Mouse (Mus musculus) liver, postnatal 0 days (tissue): ENCODE data around the gene Rtbdn. TPM values are rescaled to one million over a fixed set of nuclear protein-coding genes. Genes with fewer than 3 reads are reported as not detected.

Experiments
- ATAC-seq: fragments of 200-750 bp; cut with Nextera tagmentation; 2 replicates; pipeline ENCODE4 v1.8.0; 2017; ENCODE audit warnings: mild to moderate bottlenecking, moderate library complexity
- DNase-seq: peaks from one replicate; pipeline ENCODE4 v3.0.0-alpha.2; 2016
- H3K27ac ChIP-seq: fragments of 300-500 bp; sonication (generic); 2 replicates; pipeline ENCODE4 v1.5.1; 2014; ENCODE audit warnings: antibody characterized with exemption, moderate library complexity, mild to moderate bottlenecking, low read depth
- H3K27me3 ChIP-seq: fragments of 300-500 bp; sonication (generic); 2 replicates; pipeline ENCODE4 v1.6.1; 2014; ENCODE audit warnings: low read length, control low read depth, mixed read lengths; ENCODE audit not compliant: insufficient read depth
- H3K36me3 ChIP-seq: fragments of 300-500 bp; sonication (generic); replicated peaks from 2 replicates; pipeline ENCODE4 v1.6.1; 2014; ENCODE audit warnings: mild to moderate bottlenecking, control low read depth, low read length, moderate library complexity, mixed read lengths; ENCODE audit not compliant: insufficient read depth
- H3K4me1 ChIP-seq: fragments of 300-500 bp; sonication (generic); 2 replicates; pipeline ENCODE4 v1.6.1; 2014; ENCODE audit warnings: antibody characterized with exemption, mild to moderate bottlenecking, control low read depth; ENCODE audit not compliant: insufficient read depth
- H3K4me2 ChIP-seq: fragments of 300-500 bp; sonication (generic); 2 replicates; pipeline ENCODE4 v1.6.1; 2014; ENCODE audit warnings: low read depth, mild to moderate bottlenecking, low read length, moderate library complexity, mixed read lengths
- H3K4me3 ChIP-seq: fragments of 300-500 bp; sonication (generic); 2 replicates; pipeline ENCODE4 v1.5.1; 2014; ENCODE audit warnings: low read depth, low read length
- H3K9ac ChIP-seq: fragments of 300-500 bp; sonication (generic); replicated peaks from 2 replicates; pipeline ENCODE4 v1.6.1; 2014; ENCODE audit warnings: mild to moderate bottlenecking, moderate library complexity
- H3K9me3 ChIP-seq: fragments of 300-500 bp; sonication (generic); 2 replicates; pipeline ENCODE4 v1.6.1; 2016; ENCODE audit warnings: mild to moderate bottlenecking, control low read depth, low read length, mixed read lengths
- CTCF ChIP-seq: sonication (generic); IDR thresholded peaks from 2 replicates; pipeline ENCODE4 v1.5.1; 2016; ENCODE audit warnings: antibody characterized with exemption, low read depth
- EP300 ChIP-seq: IDR thresholded peaks from 2 replicates; pipeline ENCODE4 v1.6.1; 2016; ENCODE audit warnings: antibody characterized with exemption, low read depth, mild to moderate bottlenecking
- WGBS: fragments of 180-500 bp; shearing (Covaris S2); extraction: QIAGEN DNeasy Blood & Tissue Kit; methylation state at CpG from one replicate; pipeline ENCODE4 v1.1.7; 2014; ENCODE audit not compliant: insufficient replicate concordance; 5-methylcytosine and 5-hydroxymethylcytosine counted together
- polyA plus RNA-seq: library from polyadenylated mRNA; unstranded; fragments of >200 nt; fragmentation: Nextera tagmentation; extraction: Ambion mirVana; gene quantifications from 2 replicates; pipeline ENCODE4 v1.2.1, GENCODE M21; 2015

Gene Rtbdn
- polyA plus RNA-seq, 1 experiment from 2014 or later: not detected

DNA sequence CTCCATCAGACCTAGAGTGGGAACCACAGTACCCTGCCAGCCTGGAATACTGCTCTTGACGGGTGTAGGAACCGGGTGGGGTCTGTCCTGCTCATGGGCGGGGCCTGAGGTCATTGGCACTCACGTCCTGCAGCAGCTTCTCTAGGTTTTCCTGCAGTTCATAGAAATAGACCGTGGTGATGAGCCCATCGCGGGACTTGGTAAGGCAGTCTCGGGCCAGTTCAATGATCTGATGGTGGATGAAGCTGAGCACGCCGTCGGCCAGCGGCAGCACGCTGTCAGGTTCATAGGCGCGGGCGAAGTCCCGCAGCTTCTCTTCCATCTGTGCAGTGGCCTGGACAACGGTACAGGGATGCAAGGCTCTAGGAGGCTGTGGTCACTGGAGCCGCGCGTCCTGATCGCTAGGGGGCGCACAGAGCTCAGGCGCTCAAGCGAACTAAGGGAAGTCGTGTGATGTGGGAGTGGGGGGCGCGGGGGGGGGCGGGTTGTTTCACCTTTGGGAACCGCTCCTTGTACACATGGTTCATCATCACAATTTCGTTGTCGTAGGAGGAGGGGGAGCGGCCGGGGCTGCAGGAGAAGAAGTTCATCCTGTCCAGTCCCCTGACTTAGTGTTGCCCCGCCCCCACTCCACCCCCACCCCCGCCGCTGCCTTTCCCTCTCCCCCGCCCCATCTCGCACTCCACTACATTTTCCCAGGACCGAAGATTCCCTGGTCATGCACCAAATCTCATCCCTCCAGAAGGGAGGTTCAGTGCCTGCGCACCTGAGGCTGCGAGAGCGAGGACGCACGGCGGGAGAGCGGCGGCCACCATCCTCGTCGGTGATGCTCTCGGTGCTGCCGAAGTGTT, 18.1 kb upstream of the Rtbdn start:
- ATAC-seq (peak; percentile 55), DNase-seq (peak; percentile 83)
- Histone ChIP-seq H3K9ac (no peak overlapping the region), H3K9me3 (no peaks in the 10 kb centered on the region), H3K27ac (no peak overlapping the region), H3K4me1 (peaks cover 4% of the 10 kb centered on the region; the same call in 1 of the 2 replicates), H3K36me3 (no peaks in the 10 kb centered on the region), H3K4me2 (peak overlapping the region; percentile 53), H3K27me3 (peaks cover 29% of the 10 kb centered on the region), H3K4me3 (no peak overlapping the region)
- TF ChIP-seq EP300 (no peak), CTCF (peak; percentile 88)
- 5% methylated on average over 52 of the region's 52 CpGs for WGBS

DNA sequence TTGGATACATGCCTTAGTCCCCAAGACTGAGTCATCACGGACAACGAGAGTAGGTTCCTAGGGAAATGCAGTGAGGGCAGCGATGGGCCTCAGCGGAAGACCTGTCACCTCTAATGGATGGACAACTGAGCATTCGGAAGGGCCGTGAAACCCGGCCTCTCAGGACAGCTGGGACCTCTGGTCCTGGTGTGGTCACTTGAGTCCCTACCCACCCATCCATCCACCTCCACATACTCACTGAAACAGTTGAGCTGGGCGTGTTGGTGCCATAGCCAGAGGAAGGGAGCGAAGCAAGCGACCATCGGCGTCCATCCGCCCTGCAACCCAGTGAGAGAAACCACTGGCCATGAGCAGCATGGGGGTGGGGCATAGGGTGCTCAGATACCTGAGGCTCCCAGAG, 16.2 kb upstream of the Rtbdn start:
- TF ChIP-seq EP300 (no peak), CTCF (no peak)

DNA sequence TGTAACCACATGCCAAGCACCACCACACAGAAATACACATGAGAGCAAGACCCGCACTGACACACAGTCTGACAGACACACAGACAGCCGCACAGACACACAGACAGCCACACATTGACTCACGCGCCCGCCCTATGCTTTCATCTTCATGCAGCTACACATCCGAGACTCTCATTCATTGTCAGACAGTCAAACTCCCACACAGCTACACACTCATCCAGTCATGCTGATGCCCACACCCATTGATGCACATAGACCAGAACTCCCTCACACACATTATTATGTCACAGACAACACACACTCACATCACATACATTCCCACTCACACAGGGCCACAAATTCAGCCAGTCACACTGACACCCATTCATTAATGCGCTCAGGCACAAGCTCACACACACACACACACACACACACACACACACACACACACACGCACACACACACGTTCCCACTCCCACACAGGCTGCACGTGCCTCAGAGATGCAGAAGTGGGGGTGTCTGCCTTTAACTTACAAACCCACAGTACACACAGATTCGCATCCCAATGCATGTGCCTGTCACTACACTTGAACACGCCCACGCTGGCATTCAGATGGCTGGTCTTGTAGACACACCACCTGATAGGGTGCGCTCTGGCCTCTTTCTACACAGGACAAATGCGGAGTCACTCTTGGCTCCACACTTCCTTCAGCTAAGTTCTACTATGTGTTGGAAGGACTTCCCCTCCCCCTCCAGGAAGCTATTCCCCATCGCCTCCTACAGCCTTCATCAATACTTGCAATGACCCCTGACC, 12.8 kb upstream of the Rtbdn start:
- Histone ChIP-seq H3K36me3 (no peaks in the 10 kb centered on the region), H3K9me3 (no peaks in the 10 kb centered on the region), H3K4me3 (no peak overlapping the region), H3K27me3 (peaks cover 70% of the 10 kb centered on the region), H3K4me1 (no peaks in the 10 kb centered on the region; the same call in none of the 2 replicates), H3K9ac (no peak overlapping the region), H3K27ac (no peak overlapping the region), H3K4me2 (no peak overlapping the region)
- DNase-seq (no peak), ATAC-seq (no peak)
- TF ChIP-seq CTCF (no peak), EP300 (no peak)
- WGBS: 66% methylated on average over 16 of the region's 16 CpGs

More for the DNA sequence above, 16.2 kb upstream of the Rtbdn start:
- H3K4me2 ChIP-seq: no peak overlapping the region
- no peak overlapping the region for H3K27ac ChIP-seq
- WGBS: 76% methylated on average over 13 of the region's 13 CpGs
- H3K9ac ChIP-seq: no peak overlapping the region
- ATAC-seq: no peak
- peaks cover 4% of the 10 kb centered on the region; the same call in 1 of the 2 replicates for H3K4me1 ChIP-seq
- no peaks in the 10 kb centered on the region for H3K36me3 ChIP-seq
- H3K27me3 ChIP-seq: peaks cover 47% of the 10 kb centered on the region
- no peak overlapping the region for H3K4me3 ChIP-seq
- no peaks in the 10 kb centered on the region for H3K9me3 ChIP-seq
- no peak for DNase-seq

DNA sequence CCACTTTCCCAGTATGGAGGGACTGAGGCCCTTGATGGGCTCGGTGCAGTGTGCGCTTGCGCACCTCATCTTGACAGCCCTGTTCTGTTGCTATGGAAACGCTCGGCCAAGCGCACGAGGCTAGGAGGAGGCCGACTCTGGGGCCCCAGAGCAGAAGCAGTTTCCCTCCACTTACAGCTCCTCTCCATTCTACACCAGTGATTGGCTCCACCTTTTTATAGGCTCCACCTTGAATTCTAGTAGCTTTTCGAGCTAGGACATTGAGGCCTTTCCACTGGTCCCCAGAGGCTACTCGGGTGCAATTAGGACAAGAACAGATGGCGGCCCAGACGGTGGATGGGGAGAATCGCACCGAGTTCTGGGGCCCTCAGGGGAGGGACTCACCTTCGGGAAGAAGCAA, 11.9 kb upstream of the Rtbdn start:
- no peak for TF ChIP-seq CTCF
- no peak for TF ChIP-seq EP300
- DNase-seq: no peak
- Histone ChIP-seq H3K27me3 (peaks cover 64% of the 10 kb centered on the region), H3K4me1 (no peaks in the 10 kb centered on the region; the same call in none of the 2 replicates), H3K27ac (no peak overlapping the region), H3K4me2 (no peak overlapping the region), H3K36me3 (no peaks in the 10 kb centered on the region), H3K9me3 (no peaks in the 10 kb centered on the region), H3K4me3 (no peak overlapping the region), H3K9ac (no peak overlapping the region)
- no peak for ATAC-seq
- WGBS: 3% methylated on average over 15 of the region's 15 CpGs

DNA sequence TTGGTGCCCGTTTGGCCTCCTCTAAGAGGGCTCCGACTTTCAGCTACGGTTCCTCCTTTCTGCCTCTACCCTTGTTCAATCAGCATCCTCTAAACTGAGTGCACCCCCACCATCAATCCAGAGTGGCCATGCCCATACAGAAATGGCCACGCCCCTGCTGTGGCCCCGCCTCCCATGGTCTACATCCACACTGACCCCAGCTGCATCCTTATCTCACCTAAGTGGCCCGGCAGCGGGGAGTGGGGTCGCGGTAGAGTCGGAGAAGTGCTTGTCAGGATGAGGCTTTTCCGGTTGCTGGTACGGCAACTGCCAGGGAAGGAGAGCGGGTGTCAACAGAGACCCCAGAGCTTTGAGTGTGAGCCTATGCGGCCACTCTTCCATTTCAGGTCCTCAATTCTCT, 11.3 kb upstream of the Rtbdn start:
- H3K36me3 ChIP-seq: no peaks in the 10 kb centered on the region
- no peak overlapping the region for H3K27ac ChIP-seq
- no peaks in the 10 kb centered on the region; the same call in none of the 2 replicates for H3K4me1 ChIP-seq
- TF ChIP-seq EP300 (no peak), CTCF (no peak)
- no peaks in the 10 kb centered on the region for H3K9me3 ChIP-seq
- no peak overlapping the region for H3K4me3 ChIP-seq
- no peak for DNase-seq
- 3% methylated on average over 14 of the region's 14 CpGs for WGBS
- H3K4me2 ChIP-seq: no peak overlapping the region
- no peak overlapping the region for H3K9ac ChIP-seq
- peaks cover 58% of the 10 kb centered on the region for H3K27me3 ChIP-seq
- no peak; the same call in 1 of the 2 replicates for ATAC-seq
